Mouse (Mus musculus) lung, postnatal 0 days (tissue): ENCODE measurements around the gene Hadh.

Experiments used
- CTCF ChIP-seq: IDR thresholded peaks from 2 replicates; pipeline ENCODE4 v1.5.1; 2016; ENCODE audit warnings: antibody characterized with exemption, mild to moderate bottlenecking
- EP300 ChIP-seq: IDR thresholded peaks from 2 replicates; pipeline ENCODE4 v1.6.1; 2016; ENCODE audit warnings: antibody characterized with exemption, mild to moderate bottlenecking, control low read depth

- TF ChIP-seq CTCF (no peak), EP300 (no peak)
These were observed 20.0 kb upstream of the Hadh start for GRCm38 (mm10) chr3:131291890-131292289.
